Mouse (Mus musculus) erythroblast, embryonic 14.5 days (primary cell): ENCODE results near the gene Gnaz.

ENCODE experiments used
- GATA1 ChIP-seq: IDR thresholded peaks from 2 replicates; pipeline ENCODE4 v1.6.1; 2012; ENCODE audit warnings: low read length, inconsistent platforms, mixed read lengths
- TAL1 ChIP-seq: IDR thresholded peaks from 3 replicates; pipeline ENCODE4 v1.6.1; 2012; ENCODE audit warnings: low read length, inconsistent platforms, mixed read lengths

- TF ChIP-seq GATA1 (no peak), TAL1 (no peak)
These were observed 94.6 kb downstream of the Gnaz start for GRCm38 (mm10) chr10:75061341-75062188.
